Mouse (Mus musculus) heart, postnatal 0 days (tissue): ENCODE results near the gene Nrn1. TPM values are rescaled to one million over a fixed set of nuclear protein-coding genes. Genes with fewer than 3 reads are reported as not detected.

ENCODE experiments used
- ATAC-seq: fragments of 200-750 bp; cut with Nextera tagmentation; 2 replicates; pipeline ENCODE4 v1.8.0; 2017; ENCODE audit warnings: low read depth, moderate number of reproducible peaks, moderate library complexity; ENCODE audit not compliant: insufficient read depth
- DNase-seq: peaks from one replicate; pipeline ENCODE4 v3.0.0-alpha.2; 2016; ENCODE audit warnings: low spot score
- H3K27ac ChIP-seq: fragments of 300-500 bp; sonication (generic); 2 replicates; pipeline ENCODE4 v1.5.1; 2014; ENCODE audit warnings: low read depth, mild to moderate bottlenecking
- H3K27me3 ChIP-seq: fragments of 300-500 bp; sonication (generic); 2 replicates; pipeline ENCODE4 v1.6.1; 2014; ENCODE audit warnings: low read length, mixed read lengths; ENCODE audit not compliant: control insufficient read depth, insufficient read depth
- H3K36me3 ChIP-seq: fragments of 300-500 bp; sonication (generic); replicated peaks from 2 replicates; pipeline ENCODE4 v1.6.1; 2014; ENCODE audit warnings: low read length, mixed read lengths; ENCODE audit not compliant: control insufficient read depth, insufficient read depth
- H3K4me1 ChIP-seq: fragments of 300-500 bp; sonication (generic); 2 replicates; pipeline ENCODE4 v1.6.1; 2014; ENCODE audit warnings: antibody characterized with exemption; ENCODE audit not compliant: control insufficient read depth, insufficient read depth
- H3K4me2 ChIP-seq: fragments of 300-500 bp; sonication (generic); 2 replicates; pipeline ENCODE4 v1.6.1; 2014; ENCODE audit warnings: low read depth, mild to moderate bottlenecking, low read length, moderate library complexity
- H3K4me3 ChIP-seq: fragments of 300-500 bp; sonication (generic); 2 replicates; pipeline ENCODE4 v1.5.1; 2014; ENCODE audit warnings: low read depth, low read length
- H3K9ac ChIP-seq: fragments of 300-500 bp; sonication (generic); replicated peaks from 2 replicates; pipeline ENCODE4 v1.6.1; 2014; ENCODE audit warnings: low read depth, low read length, mixed read lengths
- H3K9me3 ChIP-seq: fragments of 300-500 bp; sonication (generic); replicated peaks from 2 replicates; pipeline ENCODE4 v1.6.1; 2016; ENCODE audit warnings: low read length; ENCODE audit not compliant: control insufficient read depth
- CTCF ChIP-seq: IDR thresholded peaks from 2 replicates; pipeline ENCODE4 v1.5.1; 2016; ENCODE audit warnings: antibody characterized with exemption, control low read depth, low read depth
- EP300 ChIP-seq: IDR thresholded peaks from 2 replicates; pipeline ENCODE4 v1.6.1; 2016; ENCODE audit warnings: antibody characterized with exemption, low read depth
- WGBS: fragments of 180-500 bp; shearing (Covaris S2); extraction: QIAGEN DNeasy Blood & Tissue Kit; methylation state at CpG from one replicate; pipeline ENCODE4 v1.1.7; 2014; 5-methylcytosine and 5-hydroxymethylcytosine counted together
- polyA plus RNA-seq: library from polyadenylated mRNA; unstranded; fragments of >200 nt; fragmentation: Nextera tagmentation; extraction: Ambion mirVana; gene quantifications from 2 replicates; pipeline ENCODE4 v1.2.1, GENCODE M21; 2015
- total RNA-seq: library from RNA; depleted of rRNA; stranded (reverse); fragments of >200 nt; gene quantifications from 2 replicates; pipeline ENCODE4 v1.2.3, GENCODE M21; 2014; ENCODE audit warnings: low replicate concordance

Gene Nrn1
- total and polyA plus RNA-seq, 2 experiments from 2014 or later, result 2.8 to 6.4 TPM

- Histone ChIP-seq H3K4me2 (peak overlapping the region; percentile 64), H3K36me3 (no peaks in the 10 kb centered on the region), H3K4me1 (peaks cover 16% of the 10 kb centered on the region; the same call in 1 of the 2 replicates), H3K4me3 (peak overlapping the region; percentile 40), H3K9ac (no peak overlapping the region), H3K27me3 (peaks cover 95% of the 10 kb centered on the region), H3K27ac (no peak overlapping the region), H3K9me3 (no peaks in the 10 kb centered on the region)
- under 1% methylated on average over 23 of the region's 23 CpGs for WGBS
- ATAC-seq, result no peak
- DNase-seq, result no peak
- no peak for TF ChIP-seq EP300
- no peak for TF ChIP-seq CTCF
These were observed 2.9 kb downstream of the Nrn1 start for GRCm38 (mm10) chr13:36731931-36732461.

- H3K4me1 ChIP-seq, result peaks cover 14% of the 10 kb centered on the region; the same call in 1 of the 2 replicates
- TF ChIP-seq EP300 (no peak), CTCF (no peak)
- H3K27ac ChIP-seq, result no peak overlapping the region
- WGBS, result 13% methylated on average over 34 of the region's 34 CpGs
- H3K4me3 ChIP-seq, result peak overlapping the region; percentile 40
- H3K9ac ChIP-seq, result no peak overlapping the region
- DNase-seq, result no peak
- H3K36me3 ChIP-seq, result no peaks in the 10 kb centered on the region
- peak overlapping the region; percentile 64 for H3K4me2 ChIP-seq
- H3K9me3 ChIP-seq, result no peaks in the 10 kb centered on the region
- no peak; the same call in 1 of the 2 replicates for ATAC-seq
- H3K27me3 ChIP-seq, result peaks cover 95% of the 10 kb centered on the region
These were observed 3.7 kb downstream of the Nrn1 start for GRCm38 (mm10) chr13:36731016-36731930.

- Histone ChIP-seq H3K9me3 (no peaks in the 10 kb centered on the region), H3K9ac (no peak overlapping the region), H3K27ac (no peak overlapping the region), H3K27me3 (peaks cover 94% of the 10 kb centered on the region), H3K4me1 (0 out of 2 replicates have a peak, but pooled peaks cover 6% of the 10 kb centered on the region), H3K4me2 (no peak overlapping the region), H3K4me3 (no peak overlapping the region), H3K36me3 (no peaks in the 10 kb centered on the region)
- no peak for TF ChIP-seq EP300
- TF ChIP-seq CTCF, result no peak
- ATAC-seq (no peak), DNase-seq (no peak)
- 26% methylated on average over 14 of the region's 14 CpGs for WGBS
These were observed 4.6 kb downstream of the Nrn1 start for GRCm38 (mm10) chr13:36730341-36730761.

- no peaks in the 10 kb centered on the region for H3K36me3 ChIP-seq
- 0 out of 2 replicates have a peak, but pooled peaks cover 4% of the 10 kb centered on the region for H3K4me1 ChIP-seq
- no peak overlapping the region for H3K4me2 ChIP-seq
- no peak for TF ChIP-seq EP300
- ATAC-seq, result no peak
- no peak for DNase-seq
- H3K27ac ChIP-seq, result no peak overlapping the region
- no peak overlapping the region for H3K4me3 ChIP-seq
- H3K27me3 ChIP-seq, result peaks cover 94% of the 10 kb centered on the region
- 36% methylated on average over 13 of the region's 13 CpGs for WGBS
- H3K9me3 ChIP-seq, result no peaks in the 10 kb centered on the region
- H3K9ac ChIP-seq, result no peak overlapping the region
These were observed 5.1 kb downstream of the Nrn1 start for GRCm38 (mm10) chr13:36729731-36730340.

- H3K9ac ChIP-seq, result no peak overlapping the region
- H3K4me3 ChIP-seq, result no peak overlapping the region
- WGBS, result 36% methylated on average over 5 of the region's 5 CpGs
- H3K9me3 ChIP-seq, result no peaks in the 10 kb centered on the region
- H3K4me1 ChIP-seq, result no peaks in the 10 kb centered on the region
- no peak overlapping the region for H3K4me2 ChIP-seq
- no peaks in the 10 kb centered on the region for H3K36me3 ChIP-seq
- peaks cover 94% of the 10 kb centered on the region for H3K27me3 ChIP-seq
- DNase-seq (no peak), ATAC-seq (no peak)
- no peak for TF ChIP-seq EP300
- no peak for TF ChIP-seq CTCF
- no peak overlapping the region for H3K27ac ChIP-seq
These were observed 6.4 kb downstream of the Nrn1 start for GRCm38 (mm10) chr13:36728509-36728908.
